Mouse (Mus musculus) intestine, postnatal 0 days (tissue): ENCODE data around the gene Gm21887. TPM values are rescaled to one million over a fixed set of nuclear protein-coding genes. Genes with fewer than 3 reads are reported as not detected.
"Not testable (repeated sequence)": the region's sequence is repeated elsewhere in the genome, so short reads cannot be mapped to it uniquely, and the experiment has no call there.

Experiments used
- ATAC-seq: fragments of 200-750 bp; cut with Nextera tagmentation; 2 replicates; pipeline ENCODE4 v1.8.0; 2017; ENCODE audit warnings: mild to moderate bottlenecking, moderate TSS enrichment, moderate library complexity
- H3K27ac ChIP-seq: fragments of 300-500 bp; sonication (generic); 2 replicates; pipeline ENCODE4 v1.5.1; 2014; ENCODE audit warnings: mild to moderate bottlenecking, low read depth, low read length, moderate library complexity
- H3K27me3 ChIP-seq: fragments of 300-500 bp; sonication (generic); replicated peaks from 2 replicates; pipeline ENCODE4 v1.6.1; 2014; ENCODE audit warnings: low read length, mixed read lengths; ENCODE audit not compliant: control insufficient read depth, insufficient read depth
- H3K36me3 ChIP-seq: fragments of 300-500 bp; sonication (generic); 2 replicates; pipeline ENCODE4 v1.6.1; 2014; ENCODE audit warnings: mild to moderate bottlenecking, moderate library complexity; ENCODE audit not compliant: control insufficient read depth, insufficient read depth
- H3K4me1 ChIP-seq: fragments of 300-500 bp; sonication (generic); replicated peaks from 2 replicates; pipeline ENCODE4 v1.6.1; 2014; ENCODE audit warnings: antibody characterized with exemption, low read length, mixed read lengths; ENCODE audit not compliant: control insufficient read depth, insufficient read depth
- H3K4me2 ChIP-seq: fragments of 300-500 bp; sonication (generic); replicated peaks from 2 replicates; pipeline ENCODE4 v1.6.1; 2014; ENCODE audit warnings: low read depth, mild to moderate bottlenecking, moderate library complexity
- H3K4me3 ChIP-seq: fragments of 300-500 bp; sonication (generic); 2 replicates; pipeline ENCODE4 v1.5.1; 2014; ENCODE audit warnings: low read depth, low read length
- H3K9ac ChIP-seq: fragments of 300-500 bp; sonication (generic); 2 replicates; pipeline ENCODE4 v1.6.1; 2014; ENCODE audit warnings: mild to moderate bottlenecking, low read depth, low read length
- H3K9me3 ChIP-seq: fragments of 300-500 bp; sonication (generic); 2 replicates; pipeline ENCODE4 v1.6.1; 2016; ENCODE audit warnings: mixed run types; ENCODE audit not compliant: control insufficient read depth
- CTCF ChIP-seq: sonication (generic); IDR thresholded peaks from 2 replicates; pipeline ENCODE4 v1.5.1; 2016; ENCODE audit warnings: low read depth, mild to moderate bottlenecking, control low read depth, antibody characterized with exemption, moderate library complexity
- WGBS: fragments of 180-500 bp; shearing (Covaris S2); extraction: QIAGEN DNeasy Blood & Tissue Kit; methylation state at CpG from one replicate; pipeline ENCODE4 v1.1.7; 2014; 5-methylcytosine and 5-hydroxymethylcytosine counted together
- polyA plus RNA-seq: library from polyadenylated mRNA; unstranded; fragments of >200 nt; fragmentation: Nextera tagmentation; extraction: Ambion mirVana; gene quantifications from 2 replicates; pipeline ENCODE4 v1.2.1, GENCODE M21; 2015

The Gm21887 gene
- polyA plus RNA-seq, 1 experiment from 2014 or later, result 66.4 TPM

GRCm38 (mm10) chrX:170006694-170007247 is 2.7 kb upstream of the Gm21887 start:
- H3K9me3 ChIP-seq, result peaks cover 23% of the 10 kb centered on the region
- WGBS, result 56% methylated on average over 3 of the region's 3 CpGs
- not testable (repeated sequence) for H3K9ac ChIP-seq, H3K4me1 ChIP-seq, H3K36me3 ChIP-seq, H3K27ac ChIP-seq, H3K4me3 ChIP-seq, H3K4me2 ChIP-seq, H3K27me3 ChIP-seq, ATAC-seq

- H3K27ac ChIP-seq, H3K4me2 ChIP-seq, H3K27me3 ChIP-seq, H3K4me1 ChIP-seq, H3K36me3 ChIP-seq, ATAC-seq, H3K9ac ChIP-seq, H3K4me3 ChIP-seq: not testable (repeated sequence)
- WGBS, result 48% methylated on average over 2 of the region's 2 CpGs
- peaks cover 23% of the 10 kb centered on the region for H3K9me3 ChIP-seq
These were observed 1.9 kb upstream of the Gm21887 start for GRCm38 (mm10) chrX:170007375-170008178.

GRCm38 (mm10) chrX:170008179-170008467 is 1.3 kb upstream of the Gm21887 start:
- not testable (repeated sequence) for H3K27me3 ChIP-seq, H3K4me3 ChIP-seq, H3K4me2 ChIP-seq, ATAC-seq, H3K4me1 ChIP-seq, H3K36me3 ChIP-seq, H3K9ac ChIP-seq, H3K27ac ChIP-seq
- peaks cover 23% of the 10 kb centered on the region for H3K9me3 ChIP-seq

GRCm38 (mm10) chrX:170008584-170008983 is 875 bp upstream of the Gm21887 start:
- H3K4me2 ChIP-seq, result 0 out of 2 replicates have a peak overlapping the region, but pooled peaks have one; percentile 10
- not testable (repeated sequence) for ATAC-seq, H3K27ac ChIP-seq, H3K9ac ChIP-seq, H3K27me3 ChIP-seq, H3K36me3 ChIP-seq, H3K4me1 ChIP-seq
- H3K9me3 ChIP-seq, result peaks cover 23% of the 10 kb centered on the region
- 36% methylated on average over 3 of the region's 3 CpGs for WGBS
- peak overlapping the region; percentile 60; the same call in 1 of the 2 replicates for H3K4me3 ChIP-seq

- not testable (repeated sequence) for H3K4me1 ChIP-seq, H3K36me3 ChIP-seq, H3K27me3 ChIP-seq
- H3K4me3 ChIP-seq, result peak overlapping the region; percentile 60
- 64% methylated on average over 25 of the region's 25 CpGs for WGBS
- H3K27ac ChIP-seq, result peak overlapping the region; percentile 83
- peak overlapping the region; percentile 64 for H3K9ac ChIP-seq
- H3K4me2 ChIP-seq, result peak overlapping the region; percentile 53; the same call in 1 of the 2 replicates
- peak; percentile 97 for ATAC-seq
- peaks cover 20% of the 10 kb centered on the region for H3K9me3 ChIP-seq
These were observed 352 bp downstream of the Gm21887 start for GRCm38 (mm10) chrX:170009801-170010221.

GRCm38 (mm10) chrX:170010581-170011528 is 1.4 kb downstream of the Gm21887 start:
- WGBS, result 85% methylated on average over 97 of the region's 97 CpGs
- ATAC-seq, result peak; percentile 6; the same call in 1 of the 2 replicates
- H3K4me1 ChIP-seq, H3K9ac ChIP-seq, H3K36me3 ChIP-seq, H3K27me3 ChIP-seq, H3K4me2 ChIP-seq: not testable (repeated sequence)
- peak; percentile 63 for TF ChIP-seq CTCF
- Histone ChIP-seq H3K4me3 (peak overlapping the region; percentile 0; the same call in 1 of the 2 replicates), H3K9me3 (peaks cover 20% of the 10 kb centered on the region), H3K27ac (peak overlapping the region; percentile 55)

GRCm38 (mm10) chrX:170011529-170011879 is 2.0 kb downstream of the Gm21887 start:
- H3K36me3 ChIP-seq, H3K4me2 ChIP-seq, H3K27ac ChIP-seq, H3K4me1 ChIP-seq, H3K27me3 ChIP-seq, H3K4me3 ChIP-seq, ATAC-seq, H3K9ac ChIP-seq: not testable (repeated sequence)
- H3K9me3 ChIP-seq, result peaks cover 20% of the 10 kb centered on the region
- WGBS, result 93% methylated on average over 9 of the region's 10 CpGs

- H3K27ac ChIP-seq, H3K4me2 ChIP-seq, ATAC-seq, H3K4me3 ChIP-seq, H3K9ac ChIP-seq, H3K4me1 ChIP-seq, H3K27me3 ChIP-seq: not testable (repeated sequence)
- H3K36me3 ChIP-seq, result peaks cover 10% of the 10 kb centered on the region
- H3K9me3 ChIP-seq, result peaks cover 13% of the 10 kb centered on the region
- 83% methylated on average over 13 of the region's 13 CpGs for WGBS
These were observed 4.0 kb downstream of the Gm21887 start for GRCm38 (mm10) chrX:170013421-170013820.

GRCm38 (mm10) chrX:170014038-170014437 is 4.6 kb downstream of the Gm21887 start:
- WGBS, result 96% methylated on average over 13 of the region's 13 CpGs
- not testable (repeated sequence) for H3K27ac ChIP-seq, H3K27me3 ChIP-seq, H3K4me2 ChIP-seq, ATAC-seq, H3K9ac ChIP-seq, H3K4me1 ChIP-seq, H3K4me3 ChIP-seq
- peaks cover 14% of the 10 kb centered on the region for H3K9me3 ChIP-seq
- H3K36me3 ChIP-seq, result peaks cover 16% of the 10 kb centered on the region
